Mouse (Mus musculus) heart, postnatal 36 days (tissue): ENCODE measurements around the gene Tnip3. TPM values are rescaled to one million over a fixed set of nuclear protein-coding genes. Genes with fewer than 3 reads are reported as not detected.

ENCODE experiments used
- DNase-seq, 2 experiments: peaks; one replicate each; pipeline ENCODE4 v3.0.0; 2021 to 2022
- intact Hi-C: fragments of 180-260 bp; cut with DNase I; formaldehyde crosslinking; loops from one replicate; pipeline ENCODE4 v1.15.1; 2025
- total RNA-seq, 2 experiments: library from RNA; stranded (reverse); gene quantifications; 2 replicates each; pipeline ENCODE4 v1.2.3; 2021

Gene Tnip3
- total RNA-seq, 2 experiments from 2014 or later = 1.6 to 1.7 TPM

GRCm38 (mm10) chr6:65583029-65583428 is 57.9 kb downstream of the Tnip3 start:
- DNase-seq = no peak
- intact Hi-C loops = no loop called here

- DNase-seq = peak; percentile 63 to 67
- intact Hi-C loops = no loop called here
Measured at GRCm38 (mm10) chr6:65584870-65585332, 59.8 kb downstream of the Tnip3 start.

GRCm38 (mm10) chr6:65585333-65586053 is 60.4 kb downstream of the Tnip3 start:
- intact Hi-C loops = no loop called here
- no peak for DNase-seq

- DNase-seq = no peak
Measured at GRCm38 (mm10) chr6:65588847-65589246, 63.7 kb downstream of the Tnip3 start.

GRCm38 (mm10) chr6:65590018-65590417 is 64.9 kb downstream of the Tnip3 start:
- intact Hi-C loops = no loop called here

More at GRCm38 (mm10) chr6:65588847-65589246, 63.7 kb downstream of the Tnip3 start:
- intact Hi-C loops = no loop called here

GRCm38 (mm10) chr6:65594171-65594570 is 69.1 kb downstream of the Tnip3 start:
- DNase-seq = no peak
- intact Hi-C loops = no loop called here

More at GRCm38 (mm10) chr6:65590018-65590417, 64.9 kb downstream of the Tnip3 start:
- no peak for DNase-seq

GRCm38 (mm10) chr6:65595371-65595770 is 70.3 kb downstream of the Tnip3 start:
- intact Hi-C loops = no loop called here
- DNase-seq = no peak

GRCm38 (mm10) chr6:65597056-65597818 is 72.1 kb downstream of the Tnip3 start:
- no peak for DNase-seq
- intact Hi-C loops = no loop called here

- intact Hi-C loops = no loop called here
- no peak for DNase-seq
Measured at GRCm38 (mm10) chr6:65598522-65598921, 73.4 kb downstream of the Tnip3 start.

GRCm38 (mm10) chr6:65599865-65600739 is 75.0 kb downstream of the Tnip3 start:
- intact Hi-C loops = no loop called here
- DNase-seq = no peak

GRCm38 (mm10) chr6:65600887-65601286 is 75.8 kb downstream of the Tnip3 start:
- intact Hi-C loops = no loop called here
- DNase-seq = no peak

- no peak for DNase-seq
Measured at GRCm38 (mm10) chr6:65605778-65606177, 80.7 kb downstream of the Tnip3 start.

GRCm38 (mm10) chr6:65606946-65607345 is 81.8 kb downstream of the Tnip3 start:
- no peak for DNase-seq
- intact Hi-C loops = no loop called here

More at GRCm38 (mm10) chr6:65605778-65606177, 80.7 kb downstream of the Tnip3 start:
- intact Hi-C loops = no loop called here

GRCm38 (mm10) chr6:65611834-65612233 is 86.7 kb downstream of the Tnip3 start:
- DNase-seq = no peak
- intact Hi-C loops = loop anchor here (5.0 kb wide), 1 partner anchor 35 kb away; no protein-coding TSS in a partner anchor

GRCm38 (mm10) chr6:65613924-65614585 is 88.9 kb downstream of the Tnip3 start:
- intact Hi-C loops = loop anchor here (5.0 kb wide), 1 partner anchor 37 kb away; no protein-coding TSS in a partner anchor
- no peak for DNase-seq

- no peak for DNase-seq
- intact Hi-C loops = no loop called here
Measured at GRCm38 (mm10) chr6:65615641-65616040, 90.5 kb downstream of the Tnip3 start.

- intact Hi-C loops = no loop called here
- DNase-seq = no peak
Measured at GRCm38 (mm10) chr6:65621260-65621659, 96.1 kb downstream of the Tnip3 start.

GRCm38 (mm10) chr6:65623016-65623715 is 98.1 kb downstream of the Tnip3 start:
- intact Hi-C loops = no loop called here
- no peak for DNase-seq

- intact Hi-C loops = no loop called here
- DNase-seq = no peak
Measured at GRCm38 (mm10) chr6:65630578-65630977, 105.5 kb downstream of the Tnip3 start.
